Mouse (Mus musculus) embryonic fibroblast, embryonic 13.5 days (primary cell): ENCODE data around the gene Dlg2. TPM values are rescaled to one million over a fixed set of nuclear protein-coding genes. Genes with fewer than 3 reads are reported as not detected.

Source experiments
- H3K27ac ChIP-seq: 2 replicates; pipeline ENCODE4 v1.5.1; 2012; ENCODE audit warnings: low read length, control low read depth, inconsistent platforms; ENCODE audit not compliant: insufficient read depth
- H3K4me1 ChIP-seq: 2 replicates; pipeline ENCODE4 v1.6.1; 2011; ENCODE audit warnings: low read length; ENCODE audit not compliant: control insufficient read depth, insufficient read depth
- H3K4me3 ChIP-seq: 2 replicates; pipeline ENCODE4 v1.5.1; 2011; ENCODE audit warnings: mild to moderate bottlenecking, control low read depth, low read length; ENCODE audit not compliant: insufficient read depth
- CTCF ChIP-seq: IDR thresholded peaks from 2 replicates; pipeline ENCODE4 v1.5.1; 2011; ENCODE audit warnings: mild to moderate bottlenecking, control low read depth, low read length, moderate library complexity, borderline replicate concordance; ENCODE audit not compliant: insufficient read depth
- POLR2A ChIP-seq: IDR thresholded peaks from 2 replicates; pipeline ENCODE4 v1.6.1; 2011; ENCODE audit warnings: low read depth, mild to moderate bottlenecking, control low read depth, low read length, moderate library complexity
- polyA plus RNA-seq: library from polyadenylated mRNA; stranded (reverse); fragments of >200 nt; gene quantifications from 2 replicates; pipeline ENCODE4 v1.2.4, GENCODE M21; 2011; ENCODE audit warnings: low read depth; ENCODE audit not compliant: missing spikeins, insufficient read length

Gene Dlg2
- polyA plus RNA-seq, 1 experiment, result 5.2 TPM

GRCm38 (mm10) chr7:91132128-91132527 lies 655.7 kb downstream of the Dlg2 start:
- no peak for TF ChIP-seq CTCF
- no peak for TF ChIP-seq POLR2A
- no peak overlapping the region for H3K27ac ChIP-seq
- no peak overlapping the region for H3K4me3 ChIP-seq
- H3K4me1 ChIP-seq, result no peaks in the 10 kb centered on the region

DNA sequence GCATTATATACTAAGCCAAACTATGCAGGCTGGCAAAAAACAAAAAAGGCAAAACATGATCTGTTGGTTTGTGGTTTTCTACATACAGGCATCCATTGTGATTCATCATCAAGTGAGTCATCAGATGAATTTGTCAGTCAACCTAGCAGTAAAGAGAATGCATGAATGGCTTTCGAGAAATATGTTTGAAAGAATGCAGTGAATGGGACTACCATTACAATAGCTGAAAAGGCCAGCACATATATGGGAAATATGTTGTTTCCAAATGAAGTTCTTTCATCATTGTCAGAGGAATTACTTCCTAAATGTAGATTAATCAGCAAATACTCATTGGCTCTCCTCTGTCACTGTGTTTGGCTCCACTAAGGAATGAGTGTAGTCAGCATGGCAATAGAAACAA lies 677.6 kb downstream of the Dlg2 start:
- TF ChIP-seq POLR2A (no peak), CTCF (no peak)
- Histone ChIP-seq H3K4me1 (0 out of 2 replicates have a peak, but pooled peaks cover 2% of the 10 kb centered on the region), H3K27ac (peak overlapping the region; percentile 37; the same call in 1 of the 2 replicates), H3K4me3 (no peak overlapping the region)

- no peak overlapping the region for H3K4me3 ChIP-seq
- TF ChIP-seq CTCF (no peak), POLR2A (no peak)
- H3K27ac ChIP-seq, result no peak overlapping the region
- H3K4me1 ChIP-seq, result 0 out of 2 replicates have a peak, but pooled peaks cover 2% of the 10 kb centered on the region
Measured at GRCm38 (mm10) chr7:91159144-91159543, 682.7 kb downstream of the Dlg2 start.

- Histone ChIP-seq H3K4me1 (no peaks in the 10 kb centered on the region), H3K27ac (no peak overlapping the region), H3K4me3 (no peak overlapping the region)
- TF ChIP-seq CTCF (no peak), POLR2A (no peak)
Measured at GRCm38 (mm10) chr7:91161643-91162175, 685.2 kb downstream of the Dlg2 start.

- Histone ChIP-seq H3K4me3 (no peak overlapping the region), H3K4me1 (no peaks in the 10 kb centered on the region), H3K27ac (no peak overlapping the region)
- TF ChIP-seq POLR2A, result no peak
Measured at GRCm38 (mm10) chr7:91173560-91173959, 697.1 kb downstream of the Dlg2 start.

- TF ChIP-seq CTCF (no peak), POLR2A (no peak)
- Histone ChIP-seq H3K4me3 (no peak overlapping the region), H3K27ac (no peak overlapping the region), H3K4me1 (no peaks in the 10 kb centered on the region)
Measured at GRCm38 (mm10) chr7:91188211-91188610, 711.7 kb downstream of the Dlg2 start.

DNA sequence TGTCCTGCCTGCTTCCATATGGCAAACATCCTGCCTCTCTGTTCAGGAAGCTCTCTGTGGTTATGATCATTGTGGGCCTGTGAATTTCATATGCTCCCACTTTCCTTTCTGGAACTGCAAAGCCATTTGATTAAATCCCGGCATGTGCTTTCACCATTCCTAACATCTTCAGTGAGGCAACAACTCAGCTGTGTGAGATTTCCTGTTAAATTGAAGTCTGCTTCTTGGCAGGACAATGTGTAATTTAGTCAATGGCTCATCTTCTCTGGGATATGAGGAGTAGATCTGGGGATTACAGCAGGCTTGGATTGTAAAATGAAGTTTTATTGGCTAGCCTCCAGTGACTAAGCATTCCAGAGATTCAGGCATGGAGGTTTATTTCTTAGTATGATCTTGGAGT lies 722.9 kb downstream of the Dlg2 start:
- no peaks in the 10 kb centered on the region for H3K4me1 ChIP-seq
- H3K4me3 ChIP-seq, result no peak overlapping the region
- H3K27ac ChIP-seq, result no peak overlapping the region
- no peak for TF ChIP-seq CTCF
- TF ChIP-seq POLR2A, result no peak

- no peaks in the 10 kb centered on the region for H3K4me1 ChIP-seq
- H3K27ac ChIP-seq, result no peak overlapping the region
- TF ChIP-seq CTCF (no peak), POLR2A (no peak)
- H3K4me3 ChIP-seq, result no peak overlapping the region
Measured at GRCm38 (mm10) chr7:91208083-91208852, 731.8 kb downstream of the Dlg2 start.

GRCm38 (mm10) chr7:91208973-91209372 lies 732.5 kb downstream of the Dlg2 start:
- Histone ChIP-seq H3K27ac (no peak overlapping the region), H3K4me3 (no peak overlapping the region), H3K4me1 (no peaks in the 10 kb centered on the region)
- TF ChIP-seq POLR2A (no peak), CTCF (no peak)

DNA sequence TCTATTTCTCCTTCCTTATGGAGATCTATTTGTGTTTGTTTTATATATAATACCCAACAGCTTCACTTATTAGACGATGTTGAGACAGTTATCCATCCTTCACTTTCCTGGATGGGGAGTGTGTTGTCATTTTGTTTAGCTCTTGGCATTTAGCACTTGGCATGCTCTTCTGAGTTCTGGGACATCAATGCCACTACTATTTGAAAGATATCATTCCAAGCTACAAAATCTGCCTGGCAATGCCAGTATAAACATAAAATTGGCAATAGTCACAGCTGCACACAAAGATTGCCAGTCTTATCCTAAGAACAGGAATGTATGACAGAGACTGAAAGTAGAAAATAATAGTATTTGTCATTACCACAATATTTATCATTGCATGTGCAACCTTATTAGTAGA lies 735.8 kb downstream of the Dlg2 start:
- Histone ChIP-seq H3K4me3 (no peak overlapping the region), H3K4me1 (no peaks in the 10 kb centered on the region), H3K27ac (no peak overlapping the region)
- TF ChIP-seq POLR2A, result no peak
- no peak for TF ChIP-seq CTCF
